ENCODE assay signal across 8 mouse cellular contexts in the genomic region with DNA sequence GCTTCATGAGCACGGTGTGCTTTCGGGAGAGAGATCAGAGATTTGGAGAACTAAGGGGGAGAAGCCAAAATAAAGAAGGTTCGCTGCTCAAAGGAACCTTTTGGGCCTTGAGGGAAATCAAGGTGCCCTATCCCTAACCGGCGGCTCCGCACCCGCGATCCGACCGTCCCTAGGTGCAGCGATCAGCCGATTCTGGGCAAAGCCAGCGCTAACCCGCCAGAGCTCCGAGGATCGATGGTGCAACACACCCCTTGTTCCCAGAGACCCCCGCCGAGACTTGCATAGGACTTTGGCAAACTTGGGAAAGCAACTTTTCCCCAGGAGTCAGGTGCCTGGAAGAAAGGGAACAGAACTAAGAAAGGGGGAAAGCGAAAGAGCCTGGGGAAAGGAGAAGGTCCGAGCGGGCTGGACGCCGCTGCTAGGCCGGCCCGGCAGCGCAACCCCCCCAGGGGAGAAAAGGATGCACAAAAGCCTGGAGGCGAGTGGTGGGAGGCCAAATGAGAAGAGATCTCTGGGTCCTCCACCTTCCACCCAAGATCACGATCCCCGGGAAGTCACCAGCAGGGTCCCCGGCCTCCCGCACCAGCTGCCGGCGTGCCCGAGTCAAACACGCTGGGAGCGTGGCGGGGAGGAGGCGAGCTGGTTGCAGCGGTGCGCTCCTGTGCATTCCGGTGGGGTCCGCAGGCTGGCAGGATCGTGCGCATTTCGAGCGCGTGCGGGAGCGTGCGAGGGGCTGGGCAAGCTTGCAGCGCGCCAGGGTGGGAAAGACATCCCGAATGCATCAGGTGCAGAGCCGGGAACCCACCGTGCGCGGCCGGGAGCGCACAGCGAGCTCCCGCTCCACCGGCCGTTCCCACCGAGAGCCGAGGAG. TPM values are rescaled to one million over a fixed set of nuclear protein-coding genes. Genes with fewer than 3 reads are reported as not detected.
DNase-seq lines count a peak whose midpoint lies in the region; ATAC-seq and TF ChIP-seq lines count a peak whose summit lies in the region.

No protein-coding gene starts in this region.

- H3K4me1 ChIP-seq in lung, postnatal 0 days (ENCODE audit: insufficient read depth, low read depth, low read length), result peaks cover 24% of the 10 kb centered on the region

- 2% methylated on average over 62 of the region's 65 CpGs for WGBS in lung, postnatal 0 days

- H3K9me3 ChIP-seq in lung, postnatal 0 days (ENCODE audit: low read length), result no peaks in the 10 kb centered on the region

- peak overlapping the region; percentile 80 for H3K4me2 ChIP-seq in lung, postnatal 0 days (replicated peaks; ENCODE audit: low read depth, low read length)

- peak overlapping the region; percentile 96 for H3K4me3 ChIP-seq in lung, postnatal 0 days (ENCODE audit: low read depth, low read length)

- peak; percentile 18 for DNase-seq in thymus, postnatal 14 days
- no peak for DNase-seq in thymus, adult 18-20 months
- DNase-seq in cerebellum, postnatal 25 days, result peak; percentile 29 to 42
- DNase-seq in gastrocnemius, postnatal 25 days, result peak; percentile 50
- DNase-seq in kidney, adult 9 months, result peak; percentile 28
- no peak for DNase-seq in lung, postnatal 0 days (ENCODE audit: low spot score)
- peak; percentile 51 for DNase-seq in right cerebral cortex, postnatal 14 days
- no peak for DNase-seq in spleen, adult 18-20 months

- peaks cover 29% of the 10 kb centered on the region for H3K36me3 ChIP-seq in lung, postnatal 0 days (ENCODE audit: insufficient read depth, low read length)

- no peak for ATAC-seq in lung, postnatal 0 days

- H3K27me3 ChIP-seq in lung, postnatal 0 days (replicated peaks; ENCODE audit: insufficient read depth, low read length), result no peaks in the 10 kb centered on the region

- TF ChIP-seq EP300 in lung, postnatal 0 days (IDR thresholded peaks at IDR 0.05), result no peak

- peak overlapping the region; percentile 97 for H3K27ac ChIP-seq in lung, postnatal 0 days (ENCODE audit: low read length)

- peak overlapping the region; percentile 97 for H3K9ac ChIP-seq in lung, postnatal 0 days (replicated peaks; ENCODE audit: low read depth)

- no peak for TF ChIP-seq CTCF in lung, postnatal 0 days (IDR thresholded peaks at IDR 0.05)

RNA-seq across cellular contexts. Expression of a gene that starts 1.2 kb away (rescaled TPM):
- 100 to 1,000 TPM; 102 to 134 TPM for total RNA-seq in gastrocnemius, postnatal 25 days (2021)
- polyA plus RNA-seq in lung, postnatal 0 days (2015; fragmentation: Nextera tagmentation; extraction: Ambion mirVana), result 3.9 and 19.7 TPM in 2 replicates

Comparison
In these comparisons a context has a peak if more than half of its experiments do, and no peak if none do; other contexts are left out.
1. DNase-seq: peak in thymus, postnatal 14 days (single experiment), cerebellum, postnatal 25 days (2 of 2), gastrocnemius, postnatal 25 days (single experiment), kidney, adult 9 months (single experiment) and right cerebral cortex, postnatal 14 days (single experiment); none in thymus, adult 18-20 months (0 of 2), lung, postnatal 0 days (single experiment) and spleen, adult 18-20 months (0 of 2).